In genomic region chr17:55932635-55933034, GRCm38 (mm10) we compare ENCODE assay signal across 8 mouse cellular contexts. TPM values are rescaled to one million over a fixed set of nuclear protein-coding genes. Genes with fewer than 3 reads are reported as not detected.
DNase-seq lines count a peak whose midpoint lies in the region; ATAC-seq and TF ChIP-seq lines count a peak whose summit lies in the region.

No protein-coding gene starts in this region.

- no peak for DNase-seq in gastrocnemius, adult 2 months
- no peak for DNase-seq in gastrocnemius, postnatal 4 days (ENCODE audit: low spot score in 2 of 2)
- no peak for DNase-seq in forebrain, embryonic 14.5 days (ENCODE audit: low spot score)
- peak; percentile 50 for DNase-seq in liver, embryonic 13.5 days
- DNase-seq in urinary bladder, postnatal 4 days (ENCODE audit: low spot score in 2 of 2) = no peak
- no peak for DNase-seq in gastrocnemius, adult 8-10 months (ENCODE audit: low spot score in 2 of 2)

- peaks cover 32% of the 10 kb centered on the region for H3K4me1 ChIP-seq in E14TG2a.4 (replicated peaks; ENCODE audit: low read depth, low read length)
- 0 out of 2 replicates have a peak, but pooled peaks cover 4% of the 10 kb centered on the region for H3K4me1 ChIP-seq in forebrain, embryonic 14.5 days (ENCODE audit: control insufficient read depth, insufficient read depth, low read length)
- peaks cover 47% of the 10 kb centered on the region for H3K4me1 ChIP-seq in liver, embryonic 13.5 days (replicated peaks)

- peak overlapping the region; percentile 63 for H3K4me2 ChIP-seq in forebrain, embryonic 14.5 days (ENCODE audit: low read length)
- peak overlapping the region; percentile 84 for H3K4me2 ChIP-seq in liver, embryonic 13.5 days

- peak overlapping the region; percentile 83 for H3K4me3 ChIP-seq in gastrocnemius, adult 2 months
- H3K4me3 ChIP-seq in E14TG2a.4 (replicated peaks; ENCODE audit: low read length) = peak overlapping the region; percentile 85
- peak overlapping the region; percentile 52 for H3K4me3 ChIP-seq in forebrain, embryonic 14.5 days (ENCODE audit: low read depth, low read length)
- peak overlapping the region; percentile 74 for H3K4me3 ChIP-seq in liver, embryonic 13.5 days (replicated peaks)

- no peak for TF ChIP-seq CTCF in gastrocnemius, adult 2 months (IDR thresholded peaks at IDR 0.05)
- TF ChIP-seq CTCF in E14TG2a.4 (conservative IDR thresholded peaks at IDR 0.05; ENCODE audit: low read length) = no peak

- H3K9ac ChIP-seq in forebrain, embryonic 14.5 days (ENCODE audit: low read length) = peak overlapping the region; percentile 53; the same call in 1 of the 2 replicates
- peak overlapping the region; percentile 85 for H3K9ac ChIP-seq in liver, embryonic 13.5 days

- intact Hi-C loops in gastrocnemius, adult 2 months (cut with DNase I) = no loop called here

- peaks cover 33% of the 10 kb centered on the region for H3K9me3 ChIP-seq in E14TG2a.4 (ENCODE audit: low read length)
- no peaks in the 10 kb centered on the region for H3K9me3 ChIP-seq in forebrain, embryonic 14.5 days (replicated peaks; ENCODE audit: control insufficient read depth, low read length)
- H3K9me3 ChIP-seq in liver, embryonic 13.5 days (replicated peaks) = peaks cover 7% of the 10 kb centered on the region; the same call in 1 of the 2 replicates

- no peak for ATAC-seq in forebrain, embryonic 14.5 days
- peak; percentile 53 for ATAC-seq in liver, embryonic 13.5 days (ENCODE audit: low read depth)
- no peak for ATAC-seq in frontal cortex, adult (ENCODE audit: low TSS enrichment)

- 72% methylated on average over 2 of the region's 2 CpGs for WGBS in forebrain, embryonic 14.5 days
- WGBS in liver, embryonic 13.5 days (ENCODE audit: insufficient replicate concordance) = 29% methylated on average over 2 of the region's 2 CpGs

- H3K36me3 ChIP-seq in E14TG2a.4 (ENCODE audit: insufficient read depth, low read length) = peaks cover 8% of the 10 kb centered on the region; the same call in 1 of the 2 replicates
- no peaks in the 10 kb centered on the region for H3K36me3 ChIP-seq in forebrain, embryonic 14.5 days (ENCODE audit: control insufficient read depth, insufficient read depth, low read length)
- H3K36me3 ChIP-seq in liver, embryonic 13.5 days = peaks cover 26% of the 10 kb centered on the region

- peak overlapping the region; percentile 48 for H3K27ac ChIP-seq in gastrocnemius, adult 2 months
- no peak overlapping the region for H3K27ac ChIP-seq in forebrain, embryonic 14.5 days (ENCODE audit: low read depth, low read length)
- peak overlapping the region; percentile 95 for H3K27ac ChIP-seq in liver, embryonic 13.5 days

- no peaks in the 10 kb centered on the region for H3K27me3 ChIP-seq in E14TG2a.4 (ENCODE audit: insufficient read depth, low read length)
- no peaks in the 10 kb centered on the region for H3K27me3 ChIP-seq in forebrain, embryonic 14.5 days (replicated peaks; ENCODE audit: control insufficient read depth, insufficient read depth, low read length)
- no peaks in the 10 kb centered on the region for H3K27me3 ChIP-seq in liver, embryonic 13.5 days

RNA-seq across cellular contexts. Expression of gene Zfp119b, which starts 16.7 kb away (rescaled TPM):
- total RNA-seq in gastrocnemius, adult 2 months (2021) = 1 to 10 TPM; 2.9 to 4.1 TPM
- total RNA-seq in gastrocnemius, postnatal 4 days (2021) = 1 to 10 TPM; 3.8 to 4.0 TPM
- 9.8 and 10.3 TPM in 2 replicates for polyA plus RNA-seq in forebrain, embryonic 14.5 days (2014; fragmentation: Nextera tagmentation; extraction: Ambion mirVana)
- 2.4 and 2.6 TPM in 2 replicates for polyA plus RNA-seq in liver, embryonic 13.5 days (2015; fragmentation: Nextera tagmentation; extraction: Ambion mirVana)
- 1 to 10 TPM; 3.9 to 4.3 (median 3.9) TPM for total RNA-seq in gastrocnemius, adult 8-10 months (2022)

RNA-seq across cellular contexts. Expression of gene Ebi3, which starts 19.8 kb away (rescaled TPM):
- total RNA-seq in gastrocnemius, adult 2 months (2021) = under 1 TPM; 0.20 to 0.39 TPM
- total RNA-seq in gastrocnemius, postnatal 4 days (2021) = 1 to 10 TPM; 1.9 to 2.0 TPM
- polyA plus RNA-seq in forebrain, embryonic 14.5 days (2014; fragmentation: Nextera tagmentation; extraction: Ambion mirVana) = 2.6 and 3.8 TPM in 2 replicates
- 4.6 and 5.0 TPM in 2 replicates for polyA plus RNA-seq in liver, embryonic 13.5 days (2015; fragmentation: Nextera tagmentation; extraction: Ambion mirVana)
- not detected for total RNA-seq in gastrocnemius, adult 8-10 months (2022)

RNA-seq across cellular contexts. Expression of gene Yju2, which starts 26.3 kb away (rescaled TPM):
- 10 to 100 TPM in 1 of 2 experiments, 1 to 10 TPM in 1; 8.3 to 10.2 TPM for total RNA-seq in gastrocnemius, adult 2 months (2021)
- total RNA-seq in gastrocnemius, postnatal 4 days (2021) = 10 to 100 TPM; 15.3 to 15.9 TPM
- 25.4 and 26.1 TPM in 2 replicates for polyA plus RNA-seq in forebrain, embryonic 14.5 days (2014; fragmentation: Nextera tagmentation; extraction: Ambion mirVana)
- polyA plus RNA-seq in liver, embryonic 13.5 days (2015; fragmentation: Nextera tagmentation; extraction: Ambion mirVana) = 11.4 and 12.7 TPM in 2 replicates
- 1 to 10 TPM; 7.0 to 9.1 (median 8.1) TPM for total RNA-seq in gastrocnemius, adult 8-10 months (2022)

RNA-seq across cellular contexts. Expression of gene Shd, which starts 37.6 kb away (rescaled TPM):
- total RNA-seq in gastrocnemius, adult 2 months (2021) = under 1 TPM in 1 of 2 experiments, not detected in 1; 0.47 TPM
- total RNA-seq in gastrocnemius, postnatal 4 days (2021) = 1 to 10 TPM; 1.8 to 1.9 TPM
- 109 and 111 TPM in 2 replicates for polyA plus RNA-seq in forebrain, embryonic 14.5 days (2014; fragmentation: Nextera tagmentation; extraction: Ambion mirVana)
- polyA plus RNA-seq in liver, embryonic 13.5 days (2015; fragmentation: Nextera tagmentation; extraction: Ambion mirVana) = 0.22 and 0.34 TPM in 2 replicates
- total RNA-seq in gastrocnemius, adult 8-10 months (2022) = under 1 TPM in 2 of 4 experiments, not detected in 2; 0.31 TPM

RNA-seq across cellular contexts. Expression of gene Zfp959, which starts 40.7 kb away (rescaled TPM):
- total RNA-seq in gastrocnemius, adult 2 months (2021) = 1 to 10 TPM; 2.9 to 3.8 TPM
- total RNA-seq in gastrocnemius, postnatal 4 days (2021) = 1 to 10 TPM; 5.4 to 6.1 TPM
- 16.1 and 16.9 TPM in 2 replicates for polyA plus RNA-seq in forebrain, embryonic 14.5 days (2014; fragmentation: Nextera tagmentation; extraction: Ambion mirVana)
- 6.5 and 7.7 TPM in 2 replicates for polyA plus RNA-seq in liver, embryonic 13.5 days (2015; fragmentation: Nextera tagmentation; extraction: Ambion mirVana)
- 1 to 10 TPM; 2.5 to 3.1 (median 2.9) TPM for total RNA-seq in gastrocnemius, adult 8-10 months (2022)
